Mouse (Mus musculus) ES-E14 (cell line): Measurements from ENCODE around the gene E130208F15Rik. TPM values are rescaled to one million over a fixed set of nuclear protein-coding genes. Genes with fewer than 3 reads are reported as not detected.

Source experiments
- DNase-seq: peaks from one replicate; pipeline ENCODE4 v3.0.0-alpha.2; 2013; ENCODE audit warnings: low read depth, low spot score
- H3K27ac ChIP-seq: 2 replicates; pipeline ENCODE4 v1.5.1; 2012; ENCODE audit warnings: low read depth, mild to moderate bottlenecking, low read length, moderate library complexity, mixed read lengths; ENCODE audit not compliant: poor library complexity, insufficient read depth, severe bottlenecking
- H3K36me3 ChIP-seq: 2 replicates; pipeline ENCODE4 v1.6.1; 2012; ENCODE audit warnings: mild to moderate bottlenecking, low read length, moderate library complexity, mixed read lengths; ENCODE audit not compliant: control insufficient read depth, poor library complexity, insufficient read depth, severe bottlenecking
- H3K4me1 ChIP-seq, 2 experiments: fragments of 150-350 bp in 1 of 2; sonication (generic) in 1 of 2; 2 replicates each; pipeline ENCODE4 v1.6.1; 2012; ENCODE audit warnings: low read length in 2 of 2, mild to moderate bottlenecking in 1 of 2, mixed read lengths in 1 of 2; ENCODE audit not compliant: control insufficient read depth in 2 of 2, insufficient read depth in 2 of 2, poor library complexity in 1 of 2
- H3K4me3 ChIP-seq, 2 experiments: fragments of 150-350 bp in 1 of 2; sonication (generic) in 1 of 2; 2 replicates each; pipeline ENCODE4 v1.5.1; 2012; ENCODE audit warnings: low read length in 2 of 2, low read depth in 1 of 2, mild to moderate bottlenecking in 1 of 2, mixed read lengths in 1 of 2; ENCODE audit not compliant: insufficient read depth in 1 of 2, poor library complexity in 1 of 2, severe bottlenecking in 1 of 2
- H3K9ac ChIP-seq: 2 replicates; pipeline ENCODE4 v1.6.1; 2012; ENCODE audit warnings: low read depth, mild to moderate bottlenecking, low read length, mixed read lengths; ENCODE audit not compliant: poor library complexity, insufficient read depth, severe bottlenecking
- H3K9me3 ChIP-seq: fragments of 150-350 bp; sonication (generic); 2 replicates; pipeline ENCODE4 v1.6.1; 2012; ENCODE audit warnings: low read depth, mild to moderate bottlenecking, low read length; ENCODE audit not compliant: control insufficient read depth, insufficient read depth
- CHD2 ChIP-seq: IDR thresholded peaks from 2 replicates; pipeline ENCODE4 v1.6.1; 2014; ENCODE audit warnings: mild to moderate bottlenecking, low read depth, low read length, inconsistent platforms
- HCFC1 ChIP-seq: IDR thresholded peaks from 2 replicates; pipeline ENCODE4 v1.6.1; 2012; ENCODE audit warnings: low read length, inconsistent platforms, borderline replicate concordance; ENCODE audit not compliant: insufficient read depth
- MAFK ChIP-seq: IDR thresholded peaks from 2 replicates; pipeline ENCODE4 v1.6.1; 2014; ENCODE audit warnings: mild to moderate bottlenecking, low read depth, low read length, inconsistent platforms; ENCODE audit not compliant: insufficient read depth
- ZC3H11A ChIP-seq: IDR thresholded peaks from 2 replicates; pipeline ENCODE4 v1.6.1; 2012; ENCODE audit warnings: low read depth, mild to moderate bottlenecking, inconsistent platforms, low read length, borderline replicate concordance
- ZNF384 ChIP-seq: IDR thresholded peaks from 2 replicates; pipeline ENCODE4 v1.6.1; 2012; ENCODE audit warnings: low read depth, low read length, inconsistent platforms
- in situ Hi-C, 2 experiments: fragments of 600-800 bp; cut with MboI; formaldehyde crosslinking; loops; one replicate each; pipeline ENCODE4 v1.15.1; 2025; ENCODE audit warnings: low sequenced_read_pairs in 2 of 2, inconsistent platforms in 1 of 2; ENCODE audit not compliant: unreplicated experiment in 2 of 2
- total RNA-seq: library from RNA; depleted of rRNA; stranded (reverse); fragments of 300-350 nt; gene quantifications from 2 replicates; pipeline ENCODE4 v1.2.3, GENCODE M21; 2012

Gene E130208F15Rik
- total RNA-seq, 1 experiment, result 1.9 TPM

- in situ Hi-C loops, result no loop called here
- TF ChIP-seq MAFK (no peak), CHD2 (peak; percentile 94)
- H3K27ac ChIP-seq, result no peak overlapping the region
These were observed 12.0 kb upstream of the E130208F15Rik start for GRCm38 (mm10) chr7:30309395-30310129.

GRCm38 (mm10) chr7:30310136-30310535, 11.4 kb upstream of the E130208F15Rik start:
- H3K9me3 ChIP-seq, result no peaks in the 10 kb centered on the region
- no peaks in the 10 kb centered on the region; the same call in 1 of the 2 replicates for H3K36me3 ChIP-seq
- H3K4me3 ChIP-seq, result no peak overlapping the region
- DNase-seq, result no peak
- no peak for TF ChIP-seq CHD2
- no peak for TF ChIP-seq HCFC1
- TF ChIP-seq ZNF384, result no peak
- no peak for TF ChIP-seq MAFK
- no peak for TF ChIP-seq ZC3H11A
- no peak overlapping the region for H3K27ac ChIP-seq
- in situ Hi-C loops, result no loop called here
- peaks cover 8 to 14% of the 10 kb centered on the region in 2 experiments; a peak in 3 of 4 replicates for H3K4me1 ChIP-seq
- no peak overlapping the region for H3K9ac ChIP-seq

More at GRCm38 (mm10) chr7:30309395-30310129, 12.0 kb upstream of the E130208F15Rik start:
- H3K4me3 ChIP-seq, result peak overlapping the region; percentile 69 to 91
- no peaks in the 10 kb centered on the region for H3K9me3 ChIP-seq
- no peaks in the 10 kb centered on the region; the same call in 1 of the 2 replicates for H3K36me3 ChIP-seq
- DNase-seq, result no peak
- H3K9ac ChIP-seq, result peak overlapping the region; percentile 58; the same call in 1 of the 2 replicates
- H3K4me1 ChIP-seq, result peaks cover 8 to 14% of the 10 kb centered on the region in 2 experiments; a peak in 3 of 4 replicates

DNA sequence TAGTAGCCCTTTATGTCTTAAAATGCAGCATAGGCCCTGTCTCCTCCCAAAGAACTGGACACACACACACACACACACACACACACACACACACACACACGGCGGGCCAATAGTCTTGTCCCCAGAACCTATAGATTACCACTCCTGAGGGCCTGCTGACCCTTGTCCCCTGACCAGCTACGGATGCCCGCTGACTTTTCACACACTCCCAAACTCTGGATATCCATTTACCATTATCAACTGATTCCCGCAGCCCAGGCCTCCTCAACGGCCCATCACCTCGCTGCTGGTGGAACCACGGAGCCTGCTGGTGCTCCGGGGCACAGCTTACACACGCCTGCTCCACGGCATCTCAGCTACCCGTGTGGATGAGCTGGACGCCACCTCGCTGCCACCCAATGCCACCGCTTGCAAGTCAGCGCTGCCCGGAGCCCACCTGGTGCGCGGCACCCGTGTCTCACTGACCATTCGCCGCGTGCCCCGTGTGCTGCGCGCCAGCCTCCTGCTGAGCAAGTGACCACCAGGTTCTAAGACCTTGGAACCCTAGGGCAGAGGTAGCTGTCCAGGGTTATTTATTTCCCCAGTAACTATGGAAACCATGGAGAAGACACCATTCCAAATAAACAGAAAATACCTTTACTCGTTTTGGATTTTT, 7.7 kb upstream of the E130208F15Rik start:
- Histone ChIP-seq H3K4me1 (peaks cover 5 to 10% of the 10 kb centered on the region in 2 experiments; a peak in 2 of 4 replicates), H3K36me3 (peaks cover 2% of the 10 kb centered on the region; the same call in 1 of the 2 replicates), H3K9me3 (no peaks in the 10 kb centered on the region), H3K9ac (no peak overlapping the region), H3K4me3 (peak overlapping the region; percentile 33 to 37; a peak in 2 of 4 replicates), H3K27ac (no peak overlapping the region)
- DNase-seq, result no peak
- in situ Hi-C loops, result no loop called here
- no peak for TF ChIP-seq HCFC1
- no peak for TF ChIP-seq ZC3H11A
- no peak for TF ChIP-seq CHD2
- TF ChIP-seq MAFK, result no peak
- no peak for TF ChIP-seq ZNF384

GRCm38 (mm10) chr7:30314721-30315155, 6.8 kb upstream of the E130208F15Rik start, which contains the start of gene Syne4:
Gene Syne4, plus strand, starts transcription at chr7:30314807.
- no peak for DNase-seq
- Histone ChIP-seq H3K36me3 (peaks cover 2% of the 10 kb centered on the region; the same call in 1 of the 2 replicates), H3K9ac (peak within 1 kb of the TSS; percentile 76)

More at GRCm38 (mm10) chr7:30314721-30315155, 6.8 kb upstream of the E130208F15Rik start, which contains the start of gene Syne4:
- Histone ChIP-seq H3K4me3 (peak within 1 kb of the TSS; percentile 68 to 78), H3K9me3 (no peaks in the 10 kb centered on the region), H3K27ac (0 out of 2 replicates have a peak within 1 kb of the TSS, but pooled peaks have one; percentile 6), H3K4me1 (peaks cover 3 to 7% of the 10 kb centered on the region in 2 experiments; a peak in 2 of 4 replicates)
- TF ChIP-seq MAFK (no peak), ZC3H11A (no peak), HCFC1 (no peak), ZNF384 (no peak), CHD2 (no peak)
- in situ Hi-C loops, result no loop called here
